Mouse (Mus musculus): Measurements from ENCODE around the gene Fam32a. TPM values are rescaled to one million over a fixed set of nuclear protein-coding genes. Genes with fewer than 3 reads are reported as not detected.

Fam32a gene
- polyA plus RNA-seq, 1 experiment from 2014 or later, result 77.6 TPM

DNA sequence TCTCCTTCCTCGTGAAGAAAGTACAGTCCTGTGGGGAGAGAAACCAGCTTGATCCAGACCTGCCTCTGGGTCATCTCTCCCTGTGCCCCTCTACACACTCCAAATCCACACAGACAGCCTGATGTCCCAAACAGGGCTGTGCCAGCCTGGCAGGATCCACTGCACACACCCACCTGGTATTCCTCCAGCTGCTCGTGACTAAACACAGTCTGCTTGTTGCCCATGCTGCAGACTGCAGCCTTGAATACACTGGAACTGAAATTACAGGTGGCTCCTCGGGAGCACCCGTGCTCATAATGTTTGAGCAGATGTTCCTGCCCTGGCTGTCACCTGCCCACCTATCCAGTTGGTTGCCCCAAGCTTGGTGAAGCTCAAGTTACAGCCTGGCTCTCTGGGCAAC, 6.8 kb upstream of the Fam32a start, which contains the start of gene Cib3:
Cib3 (minus strand) TSS at position 87 of the 400 bp plus-strand sequence.
- H3K27me3 ChIP-seq (replicated peaks; ENCODE audit: low read depth, poor library complexity, severe bottlenecking), result peaks cover 5% of the 10 kb centered on the region
- no peaks in the 10 kb centered on the region for H3K36me3 ChIP-seq (replicated peaks)
- no peaks in the 10 kb centered on the region for H3K9me3 ChIP-seq
- DNase-seq (ENCODE audit: low spot score), result no peak
- H3K4me1 ChIP-seq, result no peaks in the 10 kb centered on the region
- H3K4me3 ChIP-seq, result no peak within 1 kb of the TSS
- no peak within 1 kb of the TSS for H3K27ac ChIP-seq (replicated peaks)
- 60% methylated on average over 4 of the region's 4 CpGs for WGBS

GRCm38 (mm10) chr8:72213536-72213935, 6.0 kb upstream of the Fam32a start, which contains the start of gene Gm11034:
Gm11034 (minus strand) TSS chr8:72213636.
- Histone ChIP-seq H3K9me3 (no peaks in the 10 kb centered on the region), H3K4me3 (no peak within 1 kb of the TSS), H3K4me1 (no peaks in the 10 kb centered on the region), H3K27me3 (replicated peaks; ENCODE audit: low read depth, poor library complexity, severe bottlenecking) (peaks cover 5% of the 10 kb centered on the region), H3K27ac (replicated peaks) (no peak within 1 kb of the TSS), H3K36me3 (replicated peaks) (no peaks in the 10 kb centered on the region)
- 78% methylated on average over 4 of the region's 4 CpGs for WGBS
- DNase-seq (ENCODE audit: low spot score), result no peak

GRCm38 (mm10) chr8:72215060-72215459, 4.5 kb upstream of the Fam32a start:
- no peaks in the 10 kb centered on the region for H3K36me3 ChIP-seq (replicated peaks)
- no peak overlapping the region for H3K27ac ChIP-seq (replicated peaks)
- no peaks in the 10 kb centered on the region for H3K9me3 ChIP-seq
- 42% methylated on average over 2 of the region's 2 CpGs for WGBS
- peaks cover 2% of the 10 kb centered on the region; the same call in 1 of the 2 replicates for H3K4me1 ChIP-seq
- no peak for DNase-seq (ENCODE audit: low spot score)
- H3K4me3 ChIP-seq, result no peak overlapping the region
- peaks cover 5% of the 10 kb centered on the region for H3K27me3 ChIP-seq (replicated peaks; ENCODE audit: low read depth, poor library complexity, severe bottlenecking)

GRCm38 (mm10) chr8:72215871-72216270, 3.7 kb upstream of the Fam32a start:
- H3K27ac ChIP-seq (replicated peaks), result no peak overlapping the region
- DNase-seq (ENCODE audit: low spot score), result no peak
- H3K4me1 ChIP-seq, result peaks cover 10% of the 10 kb centered on the region
- H3K4me3 ChIP-seq, result no peak overlapping the region
- WGBS, result 45% methylated on average over 1 of the region's 1 CpGs
- H3K36me3 ChIP-seq (replicated peaks), result peaks cover 3% of the 10 kb centered on the region
- H3K9me3 ChIP-seq, result no peaks in the 10 kb centered on the region
- H3K27me3 ChIP-seq (replicated peaks; ENCODE audit: low read depth, poor library complexity, severe bottlenecking), result peaks cover 5% of the 10 kb centered on the region

- WGBS, result 81% methylated on average over 10 of the region's 10 CpGs
- DNase-seq (ENCODE audit: low spot score), result no peak
- peaks cover 34% of the 10 kb centered on the region for H3K36me3 ChIP-seq (replicated peaks)
- H3K27ac ChIP-seq (replicated peaks), result peak overlapping the region; percentile 91
- peaks cover 18% of the 10 kb centered on the region for H3K4me1 ChIP-seq
- peaks cover 5% of the 10 kb centered on the region for H3K27me3 ChIP-seq (replicated peaks; ENCODE audit: low read depth, poor library complexity, severe bottlenecking)
- peak overlapping the region; percentile 92 for H3K4me3 ChIP-seq
- no peaks in the 10 kb centered on the region for H3K9me3 ChIP-seq
Measured at GRCm38 (mm10) chr8:72218781-72219540, 569 bp upstream of the Fam32a start.

GRCm38 (mm10) chr8:72220758-72221157, 1.2 kb downstream of the Fam32a start:
- no peaks in the 10 kb centered on the region for H3K9me3 ChIP-seq
- H3K36me3 ChIP-seq (replicated peaks), result peaks cover 38% of the 10 kb centered on the region
- peak overlapping the region; percentile 92 for H3K4me3 ChIP-seq
- WGBS, result 87% methylated on average over 4 of the region's 4 CpGs
- H3K27me3 ChIP-seq (replicated peaks; ENCODE audit: low read depth, poor library complexity, severe bottlenecking), result peaks cover 5% of the 10 kb centered on the region
- H3K4me1 ChIP-seq, result peaks cover 18% of the 10 kb centered on the region
- no peak for DNase-seq (ENCODE audit: low spot score)
- no peak overlapping the region for H3K27ac ChIP-seq (replicated peaks)

- Histone ChIP-seq H3K4me3 (no peak overlapping the region), H3K27ac (replicated peaks) (no peak overlapping the region), H3K9me3 (no peaks in the 10 kb centered on the region), H3K4me1 (peaks cover 18% of the 10 kb centered on the region), H3K36me3 (replicated peaks) (peaks cover 38% of the 10 kb centered on the region), H3K27me3 (replicated peaks; ENCODE audit: low read depth, poor library complexity, severe bottlenecking) (no peaks in the 10 kb centered on the region)
- no peak for DNase-seq (ENCODE audit: low spot score)
- WGBS, result 93% methylated on average over 5 of the region's 5 CpGs
Measured at GRCm38 (mm10) chr8:72222656-72223055, 3.1 kb downstream of the Fam32a start.

DNA sequence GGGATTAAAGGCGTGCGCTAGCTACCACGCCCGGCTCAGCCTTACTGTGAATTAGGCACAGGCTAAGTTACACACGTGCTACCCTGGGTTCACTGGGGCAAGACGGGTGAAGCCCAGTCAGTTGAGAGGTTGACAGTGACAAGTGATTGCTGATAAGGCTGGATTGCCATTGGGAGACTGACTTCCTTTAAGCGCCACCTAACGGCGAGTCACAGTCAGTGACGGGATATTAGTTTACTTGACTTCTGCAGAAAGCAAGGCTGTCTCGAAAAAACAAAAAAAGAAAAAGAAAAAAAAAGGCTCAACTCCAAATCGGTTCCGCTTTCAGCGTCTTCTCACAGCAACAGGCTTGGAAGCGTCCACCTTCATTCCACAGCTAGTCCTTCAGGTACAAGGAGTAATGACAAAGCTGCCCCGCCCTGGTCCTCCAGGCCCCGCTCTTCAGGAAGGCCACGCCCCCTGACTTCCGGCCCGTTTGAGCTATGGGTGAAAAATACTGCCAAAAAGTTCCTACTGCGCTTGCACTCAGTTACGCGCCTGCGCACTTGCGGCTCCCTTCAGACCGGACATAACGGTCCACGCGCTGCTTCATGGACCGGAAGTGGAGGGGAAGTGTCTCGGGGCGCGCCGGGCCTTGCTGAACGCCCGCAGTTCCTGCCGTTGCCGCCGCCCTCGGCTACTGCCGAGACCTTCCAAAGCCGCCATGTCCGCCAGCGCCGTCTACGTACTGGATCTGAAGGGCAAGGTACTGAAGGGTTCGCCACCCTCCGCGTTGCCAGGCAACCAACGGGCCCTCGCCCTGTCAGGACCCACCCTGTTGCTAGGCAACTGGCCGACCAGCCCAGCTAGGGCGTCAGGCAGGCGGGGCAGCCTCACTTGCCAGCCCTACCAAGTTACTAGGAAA, 20.2 kb downstream of the Fam32a start, which contains the start of gene Ap1m1:
Ap1m1 (plus strand) TSS at position 520 of the 904 bp plus-strand sequence.
- WGBS, result under 1% methylated on average over 54 of the region's 54 CpGs
- Histone ChIP-seq H3K4me3 (peak within 1 kb of the TSS; percentile 80), H3K9me3 (no peaks in the 10 kb centered on the region), H3K4me1 (peaks cover 11% of the 10 kb centered on the region), H3K36me3 (replicated peaks) (peaks cover 21% of the 10 kb centered on the region), H3K27ac (replicated peaks) (peak within 1 kb of the TSS; percentile 95), H3K27me3 (replicated peaks; ENCODE audit: low read depth, poor library complexity, severe bottlenecking) (no peaks in the 10 kb centered on the region)
- peak; percentile 99 for DNase-seq (ENCODE audit: low spot score)

GRCm38 (mm10) chr8:72240403-72240763, 20.9 kb downstream of the Fam32a start:
- peak overlapping the region; percentile 95 for H3K27ac ChIP-seq (replicated peaks)
- H3K9me3 ChIP-seq, result no peaks in the 10 kb centered on the region
- no peak for DNase-seq (ENCODE audit: low spot score)
- peak overlapping the region; percentile 80 for H3K4me3 ChIP-seq
- H3K27me3 ChIP-seq (replicated peaks; ENCODE audit: low read depth, poor library complexity, severe bottlenecking), result no peaks in the 10 kb centered on the region
- peaks cover 21% of the 10 kb centered on the region for H3K36me3 ChIP-seq (replicated peaks)
- peaks cover 11% of the 10 kb centered on the region for H3K4me1 ChIP-seq
- 1% methylated on average over 24 of the region's 24 CpGs for WGBS

GRCm38 (mm10) chr8:72240951-72241350, 21.4 kb downstream of the Fam32a start:
- H3K4me3 ChIP-seq, result peak overlapping the region; percentile 80
- no peaks in the 10 kb centered on the region for H3K9me3 ChIP-seq
- peaks cover 11% of the 10 kb centered on the region for H3K4me1 ChIP-seq
- DNase-seq (ENCODE audit: low spot score), result no peak
- peaks cover 25% of the 10 kb centered on the region for H3K36me3 ChIP-seq (replicated peaks)
- H3K27ac ChIP-seq (replicated peaks), result peak overlapping the region; percentile 95
- WGBS, result 74% methylated on average over 7 of the region's 7 CpGs
- H3K27me3 ChIP-seq (replicated peaks; ENCODE audit: low read depth, poor library complexity, severe bottlenecking), result no peaks in the 10 kb centered on the region

GRCm38 (mm10) chr8:72242226-72242625, 22.7 kb downstream of the Fam32a start:
- no peak for DNase-seq (ENCODE audit: low spot score)
- no peaks in the 10 kb centered on the region for H3K9me3 ChIP-seq
- H3K36me3 ChIP-seq (replicated peaks), result peaks cover 38% of the 10 kb centered on the region
- WGBS, result 95% methylated on average over 1 of the region's 1 CpGs
- H3K27me3 ChIP-seq (replicated peaks; ENCODE audit: low read depth, poor library complexity, severe bottlenecking), result no peaks in the 10 kb centered on the region
- H3K27ac ChIP-seq (replicated peaks), result no peak overlapping the region
- H3K4me3 ChIP-seq, result no peak overlapping the region
- peaks cover 11% of the 10 kb centered on the region for H3K4me1 ChIP-seq

DNA sequence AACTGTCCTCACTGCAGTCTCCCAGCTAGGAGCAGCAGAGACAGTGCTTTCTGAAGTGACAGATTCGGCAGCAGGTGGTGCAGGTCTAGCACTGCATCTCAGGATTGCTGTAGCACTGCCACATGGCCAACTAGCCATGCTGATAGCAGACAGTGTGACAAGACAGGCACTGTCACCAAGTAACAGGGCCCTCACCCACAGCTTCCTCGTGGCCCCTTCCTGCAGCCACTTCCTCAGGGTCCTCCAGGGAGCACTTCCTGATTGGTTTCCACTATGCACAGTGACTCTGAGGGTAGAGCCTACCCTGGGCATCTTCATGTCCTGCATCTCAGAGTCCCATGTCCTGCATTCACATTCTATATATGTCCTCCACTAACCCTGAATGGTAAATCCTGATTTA, 25.1 kb downstream of the Fam32a start:
- no peak overlapping the region for H3K4me3 ChIP-seq
- H3K36me3 ChIP-seq (replicated peaks), result peaks cover 45% of the 10 kb centered on the region
- peaks cover 9% of the 10 kb centered on the region for H3K4me1 ChIP-seq
- WGBS, result 77% methylated on average over 2 of the region's 2 CpGs
- no peak for DNase-seq (ENCODE audit: low spot score)
- H3K27ac ChIP-seq (replicated peaks), result no peak overlapping the region
- H3K27me3 ChIP-seq (replicated peaks; ENCODE audit: low read depth, poor library complexity, severe bottlenecking), result no peaks in the 10 kb centered on the region
- no peaks in the 10 kb centered on the region for H3K9me3 ChIP-seq
